Mouse (Mus musculus): ENCODE measurements around the gene Snn.

DNA sequence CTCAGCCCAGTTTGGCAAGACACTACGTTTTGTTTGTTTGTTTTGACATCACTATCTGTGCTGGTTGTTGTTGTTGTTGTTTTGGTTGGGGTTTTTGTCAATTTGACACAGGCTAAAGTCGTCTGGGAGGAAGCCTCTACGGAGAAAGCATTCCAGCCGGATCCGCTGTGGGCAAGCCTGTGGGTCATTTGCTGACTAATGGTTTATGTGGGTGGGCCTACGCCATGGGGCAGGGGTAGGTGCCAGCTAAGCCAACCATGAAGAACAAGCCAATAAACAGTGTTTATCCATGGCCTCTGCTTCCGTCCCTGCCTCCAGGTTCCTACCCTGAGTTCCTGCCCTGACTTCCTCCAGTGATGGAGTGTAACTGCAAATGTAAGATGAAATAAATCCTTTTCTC, 32.5 kb upstream of the Snn start:
- no peak for TF ChIP-seq CTCF (IDR thresholded peaks at IDR 0.05; ENCODE audit: borderline replicate concordance, extremely low read depth, insufficient read depth, insufficient read length)
- TF ChIP-seq POLR2A (IDR thresholded peaks at IDR 0.05; ENCODE audit: borderline replicate concordance, extremely low read depth, insufficient read depth, insufficient read length, poor library complexity, severe bottlenecking), result no peak
